Mouse (Mus musculus) macrophage (primary cell): ENCODE data around the gene Cacna1c. TPM values are rescaled to one million over a fixed set of nuclear protein-coding genes. Genes with fewer than 3 reads are reported as not detected.

ENCODE experiments used
- H3K27ac ChIP-seq: fragments of 350-480 bp; formaldehyde crosslinking; 2 replicates; pipeline ENCODE4 v1.9.0; 2021
- H3K36me3 ChIP-seq: fragments of 350-480 bp; formaldehyde crosslinking; 2 replicates; pipeline ENCODE4 v1.9.0; 2021; ENCODE audit errors: inconsistent target
- H3K4me3 ChIP-seq: fragments of 350-480 bp; formaldehyde crosslinking; 2 replicates; pipeline ENCODE4 v1.9.0; 2021; ENCODE audit errors: inconsistent target
- H3K79me2 ChIP-seq: fragments of 350-480 bp; formaldehyde crosslinking; 2 replicates; pipeline ENCODE4 v1.9.0; 2021; ENCODE audit errors: inconsistent target
- WGBS: methylation state at CpG from one replicate; pipeline ENCODE4 v1.1.7; 2026; ENCODE audit warnings: inconsistent platforms; ENCODE audit not compliant: missing documents; 5-methylcytosine and 5-hydroxymethylcytosine counted together
- polyA plus RNA-seq: library from polyadenylated mRNA; stranded (reverse); fragments of 250-400 nt; gene quantifications from 3 replicates; pipeline ENCODE4 v1.2.4, GENCODE M21; 2018; ENCODE audit warnings: inconsistent platforms

Gene Cacna1c
- polyA plus RNA-seq, 1 experiment from 2014 or later = not detected

DNA sequence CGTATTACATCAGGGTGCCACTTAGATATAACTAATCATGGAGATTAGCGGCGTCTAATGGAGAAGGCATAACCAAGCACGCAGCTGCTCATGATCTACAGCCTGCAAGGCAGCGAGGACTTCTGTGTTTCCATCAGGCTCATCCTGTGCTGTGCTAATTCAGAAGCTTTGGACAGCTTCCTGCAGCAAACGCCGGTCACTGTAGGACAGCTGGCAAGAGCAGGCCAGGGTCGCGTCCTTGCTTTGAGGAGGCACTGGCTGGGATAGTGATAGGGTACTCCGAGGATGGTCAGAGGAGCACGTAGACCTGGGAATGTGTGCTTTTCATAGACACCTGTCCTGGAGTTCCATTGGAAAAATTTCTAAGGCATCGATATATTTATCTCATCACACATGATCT is 551.4 kb downstream of the Cacna1c start:
- H3K36me3 ChIP-seq = no peaks in the 10 kb centered on the region
- no peaks in the 10 kb centered on the region for H3K79me2 ChIP-seq
- no peak overlapping the region for H3K27ac ChIP-seq
- WGBS = 88% methylated on average over 12 of the region's 12 CpGs
- H3K4me3 ChIP-seq = no peak overlapping the region

GRCm38 (mm10) chr6:118643541-118643940 is 552.7 kb downstream of the Cacna1c start:
- Histone ChIP-seq H3K4me3 (no peak overlapping the region), H3K27ac (no peak overlapping the region), H3K36me3 (no peaks in the 10 kb centered on the region), H3K79me2 (no peaks in the 10 kb centered on the region)
- WGBS = 79% methylated on average over 2 of the region's 2 CpGs

DNA sequence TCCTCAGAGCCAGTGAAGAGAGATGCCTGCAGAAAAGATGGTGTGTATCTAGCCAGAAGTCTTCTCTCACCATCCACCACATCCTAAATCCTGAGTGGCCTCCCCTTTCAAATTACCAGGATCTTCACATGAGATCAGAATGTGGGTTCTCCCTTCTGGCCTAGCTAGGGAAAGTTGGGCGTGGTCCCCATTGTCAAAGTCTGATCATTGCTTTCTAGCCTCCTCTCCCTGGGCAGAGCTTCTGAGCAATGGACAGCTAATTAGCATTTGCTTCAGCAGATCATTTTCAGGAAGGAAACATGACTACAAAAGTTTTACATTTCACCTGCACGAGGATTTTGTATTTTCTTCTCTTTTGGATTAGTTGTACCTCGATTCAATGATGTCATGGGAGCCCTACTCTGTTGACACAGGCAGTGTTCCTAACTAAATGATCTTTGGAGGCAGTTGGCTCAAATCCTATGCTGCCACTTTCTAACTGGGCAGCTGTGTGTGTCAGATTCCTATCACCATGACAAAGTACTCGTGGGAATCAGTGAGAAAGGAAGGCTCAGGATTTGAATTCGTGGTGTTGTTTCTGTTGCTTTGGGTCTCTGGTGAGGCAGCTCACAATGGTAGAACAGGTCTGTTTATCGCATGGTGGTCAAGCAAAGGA is 554.4 kb downstream of the Cacna1c start:
- H3K4me3 ChIP-seq = no peak overlapping the region
- no peaks in the 10 kb centered on the region for H3K36me3 ChIP-seq
- no peak overlapping the region for H3K27ac ChIP-seq
- no peaks in the 10 kb centered on the region for H3K79me2 ChIP-seq
- WGBS = 63% methylated on average over 6 of the region's 6 CpGs

DNA sequence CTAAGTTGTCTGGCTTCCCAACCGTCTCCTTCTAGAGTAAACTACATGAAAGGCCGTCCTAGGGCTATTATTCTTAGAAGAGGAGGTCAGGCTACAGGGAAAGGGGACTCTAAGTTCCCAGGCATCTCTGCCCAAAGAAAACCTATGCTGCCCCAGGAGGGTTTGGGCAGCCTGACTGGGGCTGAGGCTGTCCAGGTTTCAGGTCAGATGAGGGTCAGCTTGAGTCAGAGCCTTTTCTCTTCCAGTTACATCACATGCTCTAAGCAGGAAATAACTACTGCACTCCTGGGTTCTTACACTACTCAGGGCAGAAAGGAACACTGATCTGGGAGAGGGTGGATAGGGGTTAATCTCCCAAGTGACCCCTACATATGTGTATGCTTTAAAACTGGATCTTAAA is 556.4 kb downstream of the Cacna1c start:
- Histone ChIP-seq H3K79me2 (no peaks in the 10 kb centered on the region), H3K27ac (no peak overlapping the region), H3K4me3 (no peak overlapping the region), H3K36me3 (no peaks in the 10 kb centered on the region)
- 71% methylated on average over 2 of the region's 2 CpGs for WGBS

GRCm38 (mm10) chr6:118638911-118639310 is 557.3 kb downstream of the Cacna1c start:
- WGBS = 93% methylated on average over 2 of the region's 2 CpGs
- H3K79me2 ChIP-seq = no peaks in the 10 kb centered on the region

GRCm38 (mm10) chr6:118632491-118632890 is 563.7 kb downstream of the Cacna1c start:
- Histone ChIP-seq H3K36me3 (no peaks in the 10 kb centered on the region), H3K79me2 (no peaks in the 10 kb centered on the region), H3K4me3 (no peak overlapping the region), H3K27ac (no peak overlapping the region)
- 79% methylated on average over 2 of the region's 2 CpGs for WGBS

More at GRCm38 (mm10) chr6:118638911-118639310, 557.3 kb downstream of the Cacna1c start:
- H3K36me3 ChIP-seq = no peaks in the 10 kb centered on the region
- H3K27ac ChIP-seq = no peak overlapping the region
- H3K4me3 ChIP-seq = no peak overlapping the region

- no peaks in the 10 kb centered on the region for H3K79me2 ChIP-seq
- WGBS = 56% methylated on average over 4 of the region's 4 CpGs
- H3K4me3 ChIP-seq = no peak overlapping the region
- H3K36me3 ChIP-seq = no peaks in the 10 kb centered on the region
- no peak overlapping the region for H3K27ac ChIP-seq
These were observed 566.2 kb downstream of the Cacna1c start for GRCm38 (mm10) chr6:118630006-118630405.

DNA sequence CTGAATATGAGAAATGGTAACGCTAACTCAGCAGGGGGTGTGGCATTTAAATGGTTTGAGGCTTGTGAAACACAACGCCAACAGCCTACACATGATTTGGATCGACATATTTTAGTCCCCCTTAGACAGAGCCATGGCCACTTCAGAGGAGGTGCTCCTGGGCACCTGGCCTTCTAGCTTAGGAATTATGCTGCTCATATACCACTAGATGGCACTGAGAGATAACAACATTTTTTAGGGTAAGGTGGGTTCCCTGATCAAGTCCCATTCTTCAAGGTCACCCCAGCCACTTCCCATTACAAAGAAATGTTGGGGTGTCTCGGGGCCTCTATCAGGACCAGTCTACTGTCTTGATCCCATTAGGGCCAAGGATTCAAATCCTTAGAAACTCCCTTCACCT is 570.0 kb downstream of the Cacna1c start:
- Histone ChIP-seq H3K4me3 (no peak overlapping the region), H3K27ac (no peak overlapping the region), H3K79me2 (no peaks in the 10 kb centered on the region), H3K36me3 (no peaks in the 10 kb centered on the region)
- 70% methylated on average over 4 of the region's 4 CpGs for WGBS

DNA sequence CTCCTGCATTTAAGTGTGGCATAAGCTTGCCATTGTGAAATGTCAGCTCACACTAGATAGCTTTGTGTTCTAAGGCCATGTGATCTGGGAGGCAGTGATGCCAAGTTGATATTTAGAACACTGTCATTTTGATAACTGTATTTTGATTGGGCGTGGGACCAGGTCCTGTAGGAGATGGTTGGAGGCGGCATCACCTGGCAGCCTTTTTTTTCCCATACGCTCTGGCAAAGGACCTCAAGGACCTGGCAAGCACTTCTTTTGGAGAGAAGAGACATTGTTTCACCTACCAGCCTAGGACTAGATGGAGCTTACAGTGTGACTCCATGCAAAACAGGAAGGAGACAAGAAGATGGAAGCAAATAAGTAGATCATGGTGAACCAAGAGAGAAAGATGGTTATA is 572.6 kb downstream of the Cacna1c start:
- 97% methylated on average over 3 of the region's 3 CpGs for WGBS
- no peaks in the 10 kb centered on the region for H3K36me3 ChIP-seq
- H3K27ac ChIP-seq = no peak overlapping the region
- H3K4me3 ChIP-seq = no peak overlapping the region
- H3K79me2 ChIP-seq = no peaks in the 10 kb centered on the region

- WGBS = 16% methylated on average over 7 of the region's 7 CpGs
- no peak overlapping the region for H3K4me3 ChIP-seq
- no peak overlapping the region for H3K27ac ChIP-seq
- no peaks in the 10 kb centered on the region for H3K79me2 ChIP-seq
- no peaks in the 10 kb centered on the region for H3K36me3 ChIP-seq
These were observed 574.4 kb downstream of the Cacna1c start for GRCm38 (mm10) chr6:118621866-118622265.

- Histone ChIP-seq H3K27ac (no peak overlapping the region), H3K36me3 (no peaks in the 10 kb centered on the region), H3K4me3 (no peak overlapping the region), H3K79me2 (no peaks in the 10 kb centered on the region)
- 93% methylated on average over 3 of the region's 3 CpGs for WGBS
These were observed 574.8 kb downstream of the Cacna1c start for GRCm38 (mm10) chr6:118621406-118621805.

DNA sequence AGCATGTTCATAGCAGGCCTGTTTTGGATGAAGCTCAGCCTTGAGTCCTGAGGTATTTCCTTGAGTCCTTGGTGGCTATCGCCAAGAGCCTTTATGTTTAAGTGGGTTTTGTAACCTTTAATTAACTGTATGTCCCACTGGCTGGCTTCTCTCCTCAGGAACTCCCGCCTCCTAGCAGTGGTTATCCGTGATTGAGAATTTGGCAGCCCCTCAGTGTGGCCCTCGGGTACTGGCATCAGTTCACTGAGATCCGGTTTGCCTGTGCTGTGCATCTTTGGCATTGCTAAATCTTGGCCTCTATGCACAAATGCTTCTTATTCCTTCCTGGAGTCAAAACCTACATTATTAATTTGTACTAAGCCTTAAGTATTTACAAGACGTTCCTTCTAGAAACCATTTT is 587.3 kb downstream of the Cacna1c start:
- Histone ChIP-seq H3K27ac (no peak overlapping the region), H3K36me3 (no peaks in the 10 kb centered on the region), H3K79me2 (no peaks in the 10 kb centered on the region), H3K4me3 (no peak overlapping the region)
- WGBS = 95% methylated on average over 6 of the region's 6 CpGs

GRCm38 (mm10) chr6:118605974-118606373 is 590.2 kb downstream of the Cacna1c start:
- H3K4me3 ChIP-seq = no peak overlapping the region
- no peak overlapping the region for H3K27ac ChIP-seq
- H3K79me2 ChIP-seq = no peaks in the 10 kb centered on the region
- 65% methylated on average over 7 of the region's 7 CpGs for WGBS
- H3K36me3 ChIP-seq = no peaks in the 10 kb centered on the region

GRCm38 (mm10) chr6:118603825-118604224 is 592.4 kb downstream of the Cacna1c start:
- 86% methylated on average over 7 of the region's 7 CpGs for WGBS
- no peaks in the 10 kb centered on the region for H3K79me2 ChIP-seq
- no peak overlapping the region for H3K4me3 ChIP-seq
- H3K36me3 ChIP-seq = no peaks in the 10 kb centered on the region
- H3K27ac ChIP-seq = no peak overlapping the region

GRCm38 (mm10) chr6:118595681-118596055 is 600.5 kb downstream of the Cacna1c start:
- WGBS = 83% methylated on average over 9 of the region's 9 CpGs
- H3K36me3 ChIP-seq = no peaks in the 10 kb centered on the region
- no peak overlapping the region for H3K27ac ChIP-seq
- no peaks in the 10 kb centered on the region for H3K79me2 ChIP-seq
- no peak overlapping the region for H3K4me3 ChIP-seq
